Mouse (Mus musculus) liver, postnatal 0 days (tissue): ENCODE results near the gene Adh7. TPM values are rescaled to one million over a fixed set of nuclear protein-coding genes. Genes with fewer than 3 reads are reported as not detected.

Experiments used
- ATAC-seq: fragments of 200-750 bp; cut with Nextera tagmentation; 2 replicates; pipeline ENCODE4 v1.8.0; 2017; ENCODE audit warnings: mild to moderate bottlenecking, moderate library complexity
- DNase-seq: peaks from one replicate; pipeline ENCODE4 v3.0.0-alpha.2; 2016
- H3K27ac ChIP-seq: fragments of 300-500 bp; sonication (generic); 2 replicates; pipeline ENCODE4 v1.5.1; 2014; ENCODE audit warnings: antibody characterized with exemption, moderate library complexity, mild to moderate bottlenecking, low read depth
- H3K27me3 ChIP-seq: fragments of 300-500 bp; sonication (generic); 2 replicates; pipeline ENCODE4 v1.6.1; 2014; ENCODE audit warnings: low read length, control low read depth, mixed read lengths; ENCODE audit not compliant: insufficient read depth
- H3K36me3 ChIP-seq: fragments of 300-500 bp; sonication (generic); replicated peaks from 2 replicates; pipeline ENCODE4 v1.6.1; 2014; ENCODE audit warnings: mild to moderate bottlenecking, control low read depth, low read length, moderate library complexity, mixed read lengths; ENCODE audit not compliant: insufficient read depth
- H3K4me1 ChIP-seq: fragments of 300-500 bp; sonication (generic); 2 replicates; pipeline ENCODE4 v1.6.1; 2014; ENCODE audit warnings: antibody characterized with exemption, mild to moderate bottlenecking, control low read depth; ENCODE audit not compliant: insufficient read depth
- H3K4me2 ChIP-seq: fragments of 300-500 bp; sonication (generic); 2 replicates; pipeline ENCODE4 v1.6.1; 2014; ENCODE audit warnings: low read depth, mild to moderate bottlenecking, low read length, moderate library complexity, mixed read lengths
- H3K4me3 ChIP-seq: fragments of 300-500 bp; sonication (generic); 2 replicates; pipeline ENCODE4 v1.5.1; 2014; ENCODE audit warnings: low read depth, low read length
- H3K9ac ChIP-seq: fragments of 300-500 bp; sonication (generic); replicated peaks from 2 replicates; pipeline ENCODE4 v1.6.1; 2014; ENCODE audit warnings: mild to moderate bottlenecking, moderate library complexity
- H3K9me3 ChIP-seq: fragments of 300-500 bp; sonication (generic); 2 replicates; pipeline ENCODE4 v1.6.1; 2016; ENCODE audit warnings: mild to moderate bottlenecking, control low read depth, low read length, mixed read lengths
- CTCF ChIP-seq: sonication (generic); IDR thresholded peaks from 2 replicates; pipeline ENCODE4 v1.5.1; 2016; ENCODE audit warnings: antibody characterized with exemption, low read depth
- EP300 ChIP-seq: IDR thresholded peaks from 2 replicates; pipeline ENCODE4 v1.6.1; 2016; ENCODE audit warnings: antibody characterized with exemption, low read depth, mild to moderate bottlenecking
- WGBS: fragments of 180-500 bp; shearing (Covaris S2); extraction: QIAGEN DNeasy Blood & Tissue Kit; methylation state at CpG from one replicate; pipeline ENCODE4 v1.1.7; 2014; ENCODE audit not compliant: insufficient replicate concordance; 5-methylcytosine and 5-hydroxymethylcytosine counted together
- polyA plus RNA-seq: library from polyadenylated mRNA; unstranded; fragments of >200 nt; fragmentation: Nextera tagmentation; extraction: Ambion mirVana; gene quantifications from 2 replicates; pipeline ENCODE4 v1.2.1, GENCODE M21; 2015

The Adh7 gene
- polyA plus RNA-seq, 1 experiment from 2014 or later: 6.2 TPM

DNA sequence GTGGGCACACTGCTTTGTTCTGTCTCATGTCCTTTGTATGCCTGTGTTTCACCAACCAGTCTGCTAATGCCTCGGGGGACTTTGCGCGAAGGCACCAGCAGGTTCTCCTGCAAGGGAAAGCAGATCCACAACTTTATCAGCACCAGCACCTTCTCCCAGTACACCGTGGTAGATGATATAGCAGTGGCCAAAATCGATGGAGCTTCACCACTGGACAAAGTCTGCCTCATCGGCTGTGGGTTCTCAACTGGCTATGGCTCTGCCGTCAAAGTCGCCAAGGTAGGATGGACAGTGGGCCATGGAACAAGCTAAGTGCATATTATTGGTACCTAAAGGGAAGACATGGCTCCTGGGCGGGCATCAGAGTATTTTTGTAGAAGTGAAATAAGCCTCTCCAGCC, 65.0 kb downstream of the Adh7 start:
- no peak overlapping the region for H3K27ac ChIP-seq
- DNase-seq: no peak
- H3K9ac ChIP-seq: no peak overlapping the region
- peaks cover 25% of the 10 kb centered on the region for H3K36me3 ChIP-seq
- H3K4me2 ChIP-seq: no peak overlapping the region
- TF ChIP-seq CTCF (no peak), EP300 (no peak)
- peaks cover 3% of the 10 kb centered on the region; the same call in 1 of the 2 replicates for H3K4me1 ChIP-seq
- H3K9me3 ChIP-seq: no peaks in the 10 kb centered on the region
- WGBS: 84% methylated on average over 9 of the region's 9 CpGs
- ATAC-seq: no peak
- H3K4me3 ChIP-seq: no peak overlapping the region
- no peaks in the 10 kb centered on the region for H3K27me3 ChIP-seq

Other genes with a start within 250 kb of the Adh7 start
- gene Dapp1, start 236.2 kb upstream of the Adh7 start, polyA plus RNA-seq: 9.6 and 10.3 TPM in 2 replicates
- gene 1110002E22Rik, start 152.7 kb upstream of the Adh7 start, polyA plus RNA-seq: 0.01 and 0.06 TPM in 2 replicates
- not detected in 2 replicates for gene Gm5105, start 150.4 kb upstream of the Adh7 start, polyA plus RNA-seq
- 3.0 and 4.1 TPM in 2 replicates for gene Trmt10a, start 74.3 kb upstream of the Adh7 start, polyA plus RNA-seq
- 83.2 and 86.4 TPM in 2 replicates for gene Mttp, start 72.8 kb upstream of the Adh7 start, polyA plus RNA-seq
- gene 4930579F01Rik, start 23.9 kb upstream of the Adh7 start, polyA plus RNA-seq: not detected in 2 replicates
- 434 and 496 TPM in 2 replicates for gene Adh1, start 43.2 kb downstream of the Adh7 start, polyA plus RNA-seq
- not detected in 2 replicates for gene Adh6a, start 95.5 kb downstream of the Adh7 start, polyA plus RNA-seq
- 0.18 and 0.20 TPM in 2 replicates for gene Adh6b, start 124.0 kb downstream of the Adh7 start, polyA plus RNA-seq
- 0.82 and 1.6 TPM in 2 replicates for gene Adh4, start 197.7 kb downstream of the Adh7 start, polyA plus RNA-seq
- 247 and 271 TPM in 2 replicates for gene Adh5, start 225.3 kb downstream of the Adh7 start, polyA plus RNA-seq